Mouse (Mus musculus) liver, adult 2 months (tissue): Measurements from ENCODE around the gene Kif28.

Experiments
- CTCF ChIP-seq: fragments of 200-500 bp; IDR thresholded peaks from 2 replicates; pipeline ENCODE4 v1.5.1; 2011; ENCODE audit warnings: low read depth, low read length, control low read depth
- POLR2A ChIP-seq: fragments of 200-500 bp; IDR thresholded peaks from 2 replicates; pipeline ENCODE4 v1.6.1; 2011; ENCODE audit warnings: low read length, control low read depth; ENCODE audit not compliant: insufficient read depth; ENCODE audit errors: extremely low read depth

- TF ChIP-seq CTCF (no peak), POLR2A (no peak)
Observed at GRCm38 (mm10) chr1:179709390-179709789, 35.7 kb downstream of the Kif28 start.
